ENCODE assay signal across 15 mouse cellular contexts in genomic region chr5:29211980-29212555, GRCm38 (mm10). TPM values are rescaled to one million over a fixed set of nuclear protein-coding genes. Genes with fewer than 3 reads are reported as not detected.
"Had no signal": no experiment of that assay in that cellular context is flagged by ENCODE, and none has a peak within 500 bp of the region (broad histone marks: within the 10 kb centered on the region; RNA-seq: fewer than 3 reads in every experiment).

No protein-coding gene starts in this region.

- H3K36me3 ChIP-seq: liver, embryonic 13.5 days had no signal

- DNase-seq: kidney, adult 2 months; kidney, postnatal 36 days; liver, embryonic 13.5 days; lung, adult 2 months; lung, postnatal 14 days; lung, postnatal 4 days; midbrain, embryonic 14.5 days; thymus, adult 2 months; thymus, postnatal 14 days; thymus, postnatal 4 days had no signal

- H3K9me3 ChIP-seq: liver, embryonic 13.5 days had no signal

- H3K9ac ChIP-seq: liver, embryonic 13.5 days had no signal

- H3K4me3 ChIP-seq: left cerebral cortex, adult 2 months; liver, embryonic 13.5 days had no signal

- H3K27ac ChIP-seq: kidney, postnatal 0 days; left cerebral cortex, adult 2 months; liver, embryonic 13.5 days had no signal

- H3K4me2 ChIP-seq: liver, embryonic 13.5 days; midbrain, embryonic 11.5 days had no signal

- H3K27me3 ChIP-seq: liver, embryonic 13.5 days had no signal

RNA-seq across cellular contexts. Expression of gene Rnf32, which starts 16.3 kb away (rescaled TPM):
- total RNA-seq: megakaryocyte progenitor cell, adult 5-6 weeks; megakaryocyte-erythroid progenitor cell, adult 5-6 weeks had no signal
